Mouse (Mus musculus) ES-Bruce4 (cell line): ENCODE measurements at regions not wholly inside any gene's neighbourhood (a gene's known extent, or its start where the extent isn't known, plus 50 kb on each side); places are given as distances from the start of the nearest gene placed in this dataset.
A peak's percentile ranks its signal among the peaks of the same experiment; 100 is the strongest.

Source experiments
- H3K27ac ChIP-seq: 2 replicates; pipeline ENCODE4 v1.5.1; 2012; ENCODE audit warnings: low read length, inconsistent platforms; ENCODE audit not compliant: insufficient read depth
- H3K27me3 ChIP-seq: 2 replicates; pipeline ENCODE4 v1.6.1; 2012; ENCODE audit warnings: mild to moderate bottlenecking, low read length, inconsistent platforms; ENCODE audit not compliant: control insufficient read depth, poor library complexity, insufficient read depth, severe bottlenecking
- H3K36me3 ChIP-seq: 2 replicates; pipeline ENCODE4 v1.6.1; 2012; ENCODE audit warnings: inconsistent platforms, mild to moderate bottlenecking, low read length, moderate library complexity; ENCODE audit not compliant: control insufficient read depth, poor library complexity, insufficient read depth, severe bottlenecking
- H3K4me1 ChIP-seq: one replicate; pipeline ENCODE4 v1.8.1; 2011; ENCODE audit warnings: low read length; ENCODE audit not compliant: control insufficient read depth, insufficient read depth
- H3K4me3 ChIP-seq: 2 replicates; pipeline ENCODE4 v1.5.1; 2011; ENCODE audit warnings: low read depth, mild to moderate bottlenecking, low read length
- H3K9ac ChIP-seq: 2 replicates; pipeline ENCODE4 v1.6.1; 2012; ENCODE audit warnings: low read depth, mild to moderate bottlenecking, inconsistent platforms; ENCODE audit not compliant: poor library complexity, severe bottlenecking
- H3K9me3 ChIP-seq: replicated peaks from 2 replicates; pipeline ENCODE4 v1.6.1; 2012; ENCODE audit warnings: mild to moderate bottlenecking, low read length, inconsistent platforms; ENCODE audit not compliant: control insufficient read depth, poor library complexity, insufficient read depth, severe bottlenecking
- CTCF ChIP-seq: IDR thresholded peaks from one replicate; pipeline ENCODE4 v1.8.1; 2011; ENCODE audit warnings: low read depth, low read length
- EP300 ChIP-seq: IDR thresholded peaks from 2 replicates; pipeline ENCODE4 v1.6.1; 2011; ENCODE audit warnings: low read depth, low read length; ENCODE audit not compliant: insufficient read depth
- POLR2A ChIP-seq: IDR thresholded peaks from one replicate; pipeline ENCODE4 v1.8.1; 2011; ENCODE audit warnings: low read length; ENCODE audit not compliant: insufficient read depth

DNA sequence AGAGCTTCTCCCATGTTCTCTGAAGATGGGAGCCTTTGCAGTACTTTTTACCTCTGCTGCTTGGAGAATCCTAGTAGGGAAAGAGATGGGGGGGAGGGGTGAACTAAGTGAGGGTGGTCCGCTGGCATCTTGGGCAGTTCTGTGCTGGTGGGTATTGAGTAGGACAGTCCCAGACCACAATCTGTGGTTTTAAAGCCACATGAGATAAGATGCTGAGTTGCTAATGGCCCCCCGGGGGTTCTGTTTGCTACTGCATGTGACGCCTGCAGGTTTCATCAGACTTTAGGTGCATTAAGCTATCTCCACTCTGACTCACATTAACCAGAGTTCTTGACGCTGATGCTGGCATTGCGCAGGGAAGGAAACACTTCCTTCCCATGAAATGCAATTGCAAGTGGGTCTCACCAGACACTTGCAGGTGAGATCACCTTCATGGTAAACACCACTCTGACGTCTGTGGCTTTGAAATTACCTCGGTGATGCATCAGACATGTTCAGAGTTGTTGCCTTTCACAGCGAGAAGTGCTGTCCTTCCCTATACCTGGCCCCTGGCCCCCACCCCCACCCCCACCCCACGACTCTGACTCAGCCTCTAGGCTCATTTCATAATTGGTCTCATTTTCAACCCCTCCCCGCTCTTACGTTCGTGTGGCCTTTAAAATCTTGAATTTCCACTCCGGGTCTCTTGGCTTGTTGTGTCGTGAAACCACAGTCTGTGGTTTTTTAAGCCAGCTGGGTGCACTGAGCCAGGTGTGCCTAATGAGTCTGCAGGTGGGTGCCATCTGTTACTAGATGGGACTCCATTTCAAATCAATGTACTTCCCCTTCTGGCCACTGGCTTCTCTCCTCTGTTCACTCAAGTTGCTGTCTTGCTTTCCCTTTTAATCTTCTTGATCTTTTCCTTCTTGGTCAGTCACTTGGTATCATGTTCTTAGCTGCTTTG, 94.8 kb upstream of the Synm start:
- Histone ChIP-seq H3K36me3 (no peaks in the 10 kb centered on the region), H3K27me3 (no peaks in the 10 kb centered on the region), H3K4me3 (no peak overlapping the region), H3K27ac (no peak overlapping the region), H3K4me1 (no peaks in the 10 kb centered on the region), H3K9me3 (no peaks in the 10 kb centered on the region), H3K9ac (no peak overlapping the region)
- TF ChIP-seq POLR2A (no peak), EP300 (no peak), CTCF (no peak)

GRCm38 (mm10) chr7:67852859-67853258, 93.3 kb upstream of the Synm start:
- no peaks in the 10 kb centered on the region for H3K36me3 ChIP-seq
- H3K27ac ChIP-seq: no peak overlapping the region
- no peak overlapping the region for H3K4me3 ChIP-seq
- no peak overlapping the region for H3K9ac ChIP-seq
- no peak for TF ChIP-seq CTCF
- H3K4me1 ChIP-seq: peaks cover 1% of the 10 kb centered on the region
- H3K27me3 ChIP-seq: no peaks in the 10 kb centered on the region
- H3K9me3 ChIP-seq: no peaks in the 10 kb centered on the region

DNA sequence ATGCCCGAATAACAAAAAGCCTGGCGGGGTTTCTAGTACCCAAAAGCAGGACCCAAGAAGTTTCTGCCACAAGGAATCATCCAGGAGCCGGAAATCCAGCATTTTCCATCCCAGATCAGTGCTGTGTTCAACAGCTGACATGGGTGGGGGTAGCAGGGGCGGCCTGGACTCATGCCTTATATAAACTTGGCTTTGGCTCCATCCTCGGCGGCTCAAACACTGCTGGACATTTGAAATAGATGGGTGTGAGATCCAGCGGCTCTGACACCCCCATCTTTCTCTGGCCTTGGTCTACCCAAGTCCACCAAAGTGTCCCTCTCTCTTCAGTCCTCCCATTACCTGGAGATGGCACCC, 89.9 kb upstream of the Synm start:
- Histone ChIP-seq H3K9me3 (no peaks in the 10 kb centered on the region), H3K27ac (no peak overlapping the region), H3K4me1 (peaks cover 2% of the 10 kb centered on the region), H3K27me3 (no peaks in the 10 kb centered on the region), H3K4me3 (peak overlapping the region; percentile 44), H3K36me3 (no peaks in the 10 kb centered on the region), H3K9ac (peak overlapping the region; percentile 19)
- TF ChIP-seq EP300 (no peak), POLR2A (no peak), CTCF (no peak)

- peak; percentile 70; the same call in 1 of the 2 replicates for TF ChIP-seq EP300
- TF ChIP-seq POLR2A: peak; percentile 36
- no peak for TF ChIP-seq CTCF
These were observed 89.3 kb upstream of the Synm start for GRCm38 (mm10) chr7:67848589-67849508.

DNA sequence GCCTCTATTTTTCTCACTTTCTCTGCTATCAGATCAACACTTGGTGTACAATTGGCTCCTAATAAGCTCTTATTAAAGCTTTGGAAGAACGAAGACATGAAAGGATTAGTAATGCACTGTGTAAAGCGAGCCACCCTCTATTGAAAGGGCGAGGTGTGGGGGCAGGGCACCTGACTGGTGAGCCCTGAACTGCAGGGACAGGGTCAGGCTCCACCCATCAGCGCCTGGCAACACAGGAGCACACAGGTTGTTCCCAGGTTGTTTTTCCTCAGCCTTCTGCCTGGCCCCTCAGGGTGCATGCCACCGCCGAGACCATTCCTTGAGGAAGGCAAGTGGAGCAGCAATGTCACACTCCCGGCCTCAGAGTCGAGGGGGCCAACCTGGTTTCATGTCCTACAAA, 87.3 kb upstream of the Synm start:
- no peak overlapping the region for H3K9ac ChIP-seq
- no peaks in the 10 kb centered on the region for H3K36me3 ChIP-seq
- H3K27ac ChIP-seq: no peak overlapping the region
- no peaks in the 10 kb centered on the region for H3K9me3 ChIP-seq
- TF ChIP-seq EP300 (no peak), CTCF (no peak), POLR2A (no peak)
- H3K27me3 ChIP-seq: no peaks in the 10 kb centered on the region
- peaks cover 2% of the 10 kb centered on the region for H3K4me1 ChIP-seq
- H3K4me3 ChIP-seq: no peak overlapping the region

More at GRCm38 (mm10) chr7:67848589-67849508, 89.3 kb upstream of the Synm start:
- H3K4me3 ChIP-seq: peak overlapping the region; percentile 44
- no peaks in the 10 kb centered on the region for H3K9me3 ChIP-seq
- peak overlapping the region; percentile 21 for H3K9ac ChIP-seq
- peaks cover 2% of the 10 kb centered on the region for H3K4me1 ChIP-seq
- no peak overlapping the region for H3K27ac ChIP-seq
- no peaks in the 10 kb centered on the region for H3K27me3 ChIP-seq
- H3K36me3 ChIP-seq: no peaks in the 10 kb centered on the region
